Mouse (Mus musculus): ENCODE data around the gene Eef1a2.

The Eef1a2 gene

DNA sequence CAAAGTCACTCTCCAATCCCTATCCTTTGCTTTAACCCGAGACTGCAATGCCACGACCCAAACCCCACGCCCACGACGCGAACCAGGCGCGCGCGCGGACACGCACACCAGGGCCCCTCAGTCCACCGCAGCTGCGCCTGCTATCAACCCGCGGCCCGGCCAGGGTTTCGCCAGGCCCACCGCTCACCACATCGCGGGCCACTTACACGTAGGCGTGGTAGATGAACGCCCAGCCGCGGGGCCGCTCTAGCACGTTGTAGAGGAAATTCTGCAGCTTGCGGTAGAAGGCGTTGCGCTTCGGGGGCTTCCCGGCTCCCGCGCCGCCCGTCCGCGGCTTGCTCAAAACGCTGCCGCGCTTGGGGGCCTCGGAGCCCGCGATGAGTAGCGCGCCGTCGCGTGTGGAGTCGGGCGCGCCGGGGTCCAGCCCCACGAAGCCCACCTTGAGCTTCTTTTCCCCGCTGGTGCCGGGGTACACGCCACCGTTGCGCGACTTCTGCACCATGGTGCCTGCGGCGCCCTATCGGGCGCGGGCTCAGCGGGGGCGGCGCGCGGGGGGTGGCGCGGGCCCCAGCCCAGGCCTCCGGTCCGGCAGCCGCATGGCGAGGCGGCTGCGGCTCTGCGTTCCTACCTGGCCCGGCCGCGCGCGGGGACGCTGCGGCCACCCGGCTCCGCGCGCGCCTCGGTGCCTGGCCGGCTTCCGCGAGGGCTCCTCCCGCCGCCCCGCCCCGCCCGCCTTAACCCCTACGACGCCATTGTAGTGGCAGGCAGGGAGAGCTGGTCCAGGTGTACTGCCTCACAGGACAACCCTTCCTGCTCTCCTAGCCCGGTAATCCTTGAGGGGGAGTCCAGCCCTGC is 22.0 kb downstream of the Eef1a2 start, which contains the start of gene Kcnq2:
TSS of gene Kcnq2 (minus strand) at position 710 of the 855 bp plus-strand sequence.
- intact Hi-C loops (cut with DNase I) = no loop called here

DNA sequence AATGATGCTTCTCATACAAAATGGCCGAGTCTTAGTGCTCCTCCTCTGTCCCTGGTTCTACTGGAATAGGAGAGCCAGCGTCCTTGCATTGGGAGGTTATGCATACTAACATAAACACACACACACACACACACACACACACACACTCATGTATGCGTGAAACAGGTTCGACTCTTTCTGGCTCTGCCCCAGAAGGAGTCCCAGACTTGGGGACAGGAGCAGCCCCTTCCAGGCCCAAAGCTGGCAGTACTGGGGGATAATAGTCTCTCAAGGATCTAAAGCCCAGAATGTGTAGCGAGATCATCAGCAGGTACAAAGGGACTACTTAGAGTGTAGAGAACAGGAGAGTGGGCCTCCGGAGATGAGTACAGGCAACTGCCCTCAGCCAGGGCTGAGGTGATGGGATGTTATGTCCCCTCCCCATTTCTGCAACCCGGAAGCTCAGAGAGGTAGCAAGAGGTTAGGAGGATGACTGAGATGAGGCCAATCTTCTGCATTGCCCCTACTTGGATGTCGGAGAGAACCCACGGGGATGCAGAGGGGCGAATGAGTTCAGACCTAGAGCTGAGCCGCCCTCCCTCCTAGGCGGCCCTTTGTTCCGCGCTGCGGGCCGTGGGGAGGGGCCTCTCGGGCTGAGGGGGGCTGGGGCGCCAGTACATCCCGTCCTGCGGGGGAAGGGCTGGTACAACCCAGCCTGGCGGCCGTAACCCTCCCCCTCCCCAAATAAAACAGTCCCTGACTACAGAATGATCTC is 22.8 kb downstream of the Eef1a2 start:
- intact Hi-C loops (cut with DNase I) = no loop called here

DNA sequence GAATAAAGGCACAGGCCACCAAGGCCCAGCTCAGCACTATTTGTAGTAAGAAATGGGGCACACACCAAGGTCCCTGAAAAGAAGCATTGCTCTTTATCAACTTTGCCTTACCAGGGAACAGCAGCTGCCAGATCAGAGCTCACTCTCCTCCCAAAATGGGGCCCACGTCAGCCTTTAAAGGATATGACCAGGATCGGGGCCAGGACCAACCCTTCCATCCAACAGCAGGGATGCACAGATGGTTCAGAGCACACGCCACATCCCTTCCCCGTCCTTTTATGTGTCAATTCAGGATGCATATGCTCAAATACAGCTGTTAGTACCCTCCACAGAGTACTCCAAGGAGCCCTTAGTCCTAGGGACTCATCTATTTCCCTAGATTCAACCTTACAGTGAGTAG is 26.6 kb downstream of the Eef1a2 start:
- intact Hi-C loops (cut with DNase I) = no loop called here

DNA sequence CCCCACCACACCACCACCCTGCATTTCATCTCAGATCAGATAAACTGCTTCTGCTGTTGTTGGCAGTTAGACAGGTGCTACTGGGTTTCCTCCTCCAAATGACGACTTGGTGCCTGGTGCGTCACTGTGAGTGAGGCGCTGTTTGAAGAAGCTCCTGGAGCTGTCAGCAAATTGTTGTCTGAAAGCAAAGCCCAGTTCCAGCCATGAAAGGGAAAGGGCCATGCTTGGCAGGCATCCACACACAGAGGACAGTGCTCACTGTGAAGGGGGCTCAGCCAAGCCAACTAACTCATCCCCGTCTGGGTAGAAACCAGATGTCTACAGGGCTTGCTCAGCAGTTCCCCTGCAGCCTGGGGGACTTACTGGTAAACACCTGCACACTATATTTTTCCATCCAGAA is 27.9 kb downstream of the Eef1a2 start:
- intact Hi-C loops (cut with DNase I) = no loop called here

DNA sequence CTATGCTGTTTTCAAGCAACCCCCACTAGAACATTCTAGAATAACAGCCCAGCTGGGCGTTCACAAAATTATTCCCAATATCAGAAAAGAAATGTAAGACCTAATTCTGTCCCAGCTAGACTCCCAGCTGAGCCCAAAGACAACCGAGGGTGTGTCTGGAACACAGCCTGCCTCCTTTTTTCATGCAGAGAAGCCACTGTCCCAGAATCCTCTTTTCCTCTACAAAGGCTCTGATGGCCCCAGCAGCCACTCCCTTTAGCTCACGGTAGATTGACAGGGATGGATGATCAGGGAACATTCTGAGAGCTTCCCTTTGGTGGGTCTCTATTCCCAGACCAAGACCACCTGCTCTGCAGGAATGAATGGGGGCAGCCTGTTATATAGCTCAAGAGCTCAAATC is 29.0 kb downstream of the Eef1a2 start:
- intact Hi-C loops (cut with DNase I) = no loop called here

DNA sequence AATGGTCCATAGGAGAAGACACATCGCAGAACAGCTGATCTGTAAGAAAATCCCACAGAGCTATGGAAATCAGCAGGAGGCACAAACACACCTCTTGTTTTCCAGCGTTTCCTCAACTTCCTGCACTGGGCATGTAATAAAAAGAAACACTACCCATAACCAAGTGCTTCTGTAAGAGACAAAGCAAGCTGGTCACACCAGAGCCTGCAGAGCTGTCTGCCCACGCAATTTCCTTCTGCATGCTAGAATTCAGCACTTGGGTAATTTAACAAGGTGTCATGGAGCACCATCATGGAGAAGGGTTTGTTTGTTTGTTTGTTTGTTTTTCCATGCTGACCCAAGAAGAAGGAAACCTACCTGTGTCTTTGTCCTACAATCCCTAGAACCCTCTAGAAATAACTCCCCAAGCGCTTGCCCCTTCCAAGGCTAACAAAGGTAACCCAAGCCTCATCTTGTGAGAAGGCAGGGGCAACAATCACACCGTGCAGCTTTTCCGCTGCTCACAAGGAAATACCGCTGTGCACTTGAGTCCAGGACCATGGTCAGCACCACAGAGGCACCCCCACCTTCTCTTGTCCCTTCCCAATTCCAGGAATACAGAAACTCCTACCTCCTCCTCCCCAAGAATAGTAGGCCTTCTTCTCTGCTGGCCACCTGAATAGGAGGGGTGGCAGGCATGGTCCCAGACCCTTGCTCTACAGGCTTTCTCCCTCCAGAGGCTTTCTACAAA is 30.9 kb downstream of the Eef1a2 start:
- intact Hi-C loops (cut with DNase I) = no loop called here

DNA sequence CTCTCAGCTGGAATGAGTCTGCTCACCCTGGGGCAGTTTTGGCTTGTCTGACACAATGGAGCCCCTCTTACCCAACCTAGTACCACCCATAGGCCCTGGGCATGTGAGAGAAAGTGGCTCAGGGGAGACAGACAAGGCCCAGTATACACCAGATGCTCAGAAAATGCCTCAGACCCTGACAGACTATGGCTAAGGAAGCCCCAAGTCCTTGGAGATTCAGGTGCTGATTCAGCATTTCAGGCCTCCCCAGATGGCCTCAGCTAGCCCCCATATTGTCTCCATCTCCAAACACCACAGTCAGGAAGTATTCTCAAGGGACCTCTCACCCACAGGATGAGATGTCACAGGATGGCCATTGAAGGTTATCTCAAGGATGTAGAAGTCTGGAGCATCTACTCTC is 34.2 kb downstream of the Eef1a2 start:
- intact Hi-C loops (cut with DNase I) = no loop called here

DNA sequence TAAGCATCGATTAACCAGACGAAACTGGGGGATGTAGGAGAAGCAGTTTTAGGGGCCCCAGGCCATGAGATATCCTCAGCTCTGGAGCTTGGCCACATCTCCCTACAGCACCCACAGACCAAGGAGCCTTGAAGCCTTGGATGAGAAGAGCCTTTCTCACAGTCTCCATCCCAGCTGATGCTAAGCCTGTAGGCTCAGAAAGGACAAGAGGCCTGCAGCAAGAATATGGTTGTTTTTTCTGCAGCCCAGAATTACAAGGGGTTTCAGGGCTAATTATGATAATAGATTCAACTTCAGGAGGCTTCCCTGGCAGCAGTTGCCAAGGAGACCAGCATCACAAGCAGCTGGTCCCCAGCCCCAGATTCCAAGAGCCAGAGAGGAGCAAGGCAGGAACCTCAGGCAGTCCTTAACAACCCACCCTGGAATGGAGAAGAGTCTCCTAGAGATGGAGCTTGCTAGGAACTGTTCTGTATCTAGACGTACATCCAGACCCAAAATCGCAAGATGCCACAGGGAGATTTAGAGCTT is 35.8 kb downstream of the Eef1a2 start:
- intact Hi-C loops (cut with DNase I) = no loop called here

DNA sequence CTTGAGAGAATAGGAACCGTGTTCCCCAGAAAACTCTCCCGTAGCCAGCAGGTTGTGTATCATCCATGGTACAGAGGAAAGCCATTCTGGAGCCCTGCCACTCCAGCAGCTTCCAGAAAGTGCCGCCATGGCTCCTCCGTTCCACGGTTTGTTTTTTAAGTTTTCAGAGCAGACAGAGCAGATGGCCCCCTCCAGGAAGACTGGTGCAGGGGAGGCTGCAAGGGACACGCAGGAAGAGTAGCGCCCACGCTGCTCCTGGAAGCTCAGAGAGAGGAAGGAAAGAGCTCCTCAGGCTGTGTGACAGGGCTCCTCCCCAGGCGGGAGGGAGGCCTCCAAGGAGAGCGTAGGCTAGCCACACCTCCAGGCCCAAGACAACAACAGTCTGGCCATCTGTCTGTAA is 36.9 kb downstream of the Eef1a2 start:
- intact Hi-C loops (cut with DNase I) = no loop called here

DNA sequence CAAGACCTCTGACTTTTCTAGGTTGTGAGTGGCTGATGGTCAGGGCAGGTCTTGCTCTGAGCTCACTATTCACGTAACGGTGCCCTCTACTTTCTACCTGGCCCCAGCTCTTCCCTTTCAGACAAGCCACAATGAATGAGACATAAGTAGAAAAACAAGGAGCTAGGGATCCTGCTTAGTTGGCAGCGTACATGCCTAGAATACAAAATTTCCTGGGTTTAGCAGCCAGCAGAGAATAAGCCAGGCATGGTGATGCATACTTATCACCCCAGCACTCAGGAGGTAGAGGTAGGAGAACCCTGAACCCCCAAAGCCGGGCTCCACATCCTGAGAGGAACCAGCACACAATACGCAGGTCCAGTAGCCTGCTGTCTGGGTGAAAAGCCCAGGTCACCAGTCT is 40.4 kb downstream of the Eef1a2 start:
- intact Hi-C loops (cut with DNase I) = no loop called here

DNA sequence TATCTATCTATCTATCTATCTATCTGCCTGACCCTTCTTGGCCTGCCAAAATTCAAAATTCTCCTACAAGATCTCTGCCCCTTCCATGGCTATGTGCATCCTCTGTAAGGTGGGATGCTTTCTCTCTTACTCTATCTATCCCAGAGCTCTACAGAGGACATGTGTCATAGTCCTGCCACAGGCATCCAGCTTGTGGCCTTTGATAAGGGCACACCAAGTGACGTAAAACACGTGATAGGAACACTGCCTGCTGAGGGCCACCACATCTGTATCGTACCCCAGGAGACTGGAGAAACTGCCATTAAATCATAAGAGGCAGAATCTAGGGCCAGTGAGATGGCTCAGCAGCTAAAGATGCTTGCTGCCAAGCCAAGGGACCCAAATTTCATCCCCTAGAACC is 41.4 kb downstream of the Eef1a2 start:
- intact Hi-C loops (cut with DNase I) = no loop called here

DNA sequence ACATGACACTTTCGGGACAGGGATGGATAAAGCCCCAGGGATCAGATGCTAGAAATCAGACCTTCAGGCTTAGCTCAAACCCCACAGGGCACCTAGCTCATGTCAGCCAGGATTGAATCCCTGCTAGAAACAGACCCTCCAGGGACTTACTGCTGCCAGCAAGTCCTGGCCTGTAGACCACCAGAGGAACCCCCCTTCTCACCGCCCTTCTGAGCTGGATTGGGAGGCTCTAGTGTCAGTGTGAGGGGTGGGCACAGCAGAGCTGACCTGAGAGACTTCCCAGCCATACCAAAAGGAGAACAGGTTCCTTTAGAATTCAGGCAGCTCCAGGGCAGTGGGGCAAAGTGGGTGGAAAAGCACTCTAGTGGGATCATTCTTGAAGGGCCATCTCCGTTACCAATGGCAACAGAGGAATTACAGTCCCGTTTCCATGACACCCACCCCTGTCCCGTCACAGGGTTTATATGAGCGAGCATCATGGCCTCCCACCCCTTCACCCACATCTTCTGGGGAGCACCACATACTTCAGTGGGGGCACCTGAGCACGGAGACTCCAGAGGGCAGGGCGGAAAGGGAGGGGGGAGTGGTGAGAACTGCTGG is 43.0 kb downstream of the Eef1a2 start:
- intact Hi-C loops (cut with DNase I) = no loop called here

DNA sequence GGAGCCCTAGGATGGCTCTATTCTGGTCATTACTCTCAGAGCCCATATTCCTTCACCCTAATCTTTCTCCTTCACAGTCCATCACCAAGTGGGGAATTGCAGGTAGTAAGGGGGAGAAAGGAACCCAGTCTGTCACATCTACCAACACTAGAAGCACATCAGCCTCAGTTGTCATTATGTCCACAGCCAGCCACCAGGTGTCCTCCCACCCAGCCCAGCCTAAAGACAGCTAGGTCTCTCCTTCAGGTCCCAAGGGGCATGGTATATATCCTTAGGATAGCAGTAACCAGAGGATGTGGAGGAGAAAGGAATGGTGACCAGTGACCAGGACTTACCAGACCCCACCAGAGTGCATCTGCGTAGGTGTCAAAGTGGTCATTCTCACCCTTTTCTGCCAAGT is 45.1 kb downstream of the Eef1a2 start:
- intact Hi-C loops (cut with DNase I) = no loop called here

DNA sequence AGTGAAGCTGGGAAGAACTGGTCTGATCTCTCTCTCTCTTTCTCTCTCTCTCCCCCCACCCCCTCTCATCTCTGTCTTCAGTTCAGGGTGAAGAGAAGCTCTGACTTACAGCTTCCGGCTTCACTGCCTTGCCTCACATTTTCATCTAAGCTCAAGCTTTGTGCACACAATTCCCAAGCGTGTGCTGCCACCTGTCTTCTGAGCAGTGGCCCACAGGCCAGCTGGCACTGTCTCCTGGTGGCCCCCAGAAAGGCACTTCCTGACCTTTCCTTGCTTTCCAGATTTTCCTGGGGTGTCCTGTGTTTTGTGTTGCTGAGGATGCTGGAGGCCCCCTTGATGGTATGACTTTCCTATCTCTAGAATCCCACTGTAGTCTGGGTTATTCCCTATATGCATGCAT is 52.7 kb downstream of the Eef1a2 start:
- intact Hi-C loops (cut with DNase I) = no loop called here

DNA sequence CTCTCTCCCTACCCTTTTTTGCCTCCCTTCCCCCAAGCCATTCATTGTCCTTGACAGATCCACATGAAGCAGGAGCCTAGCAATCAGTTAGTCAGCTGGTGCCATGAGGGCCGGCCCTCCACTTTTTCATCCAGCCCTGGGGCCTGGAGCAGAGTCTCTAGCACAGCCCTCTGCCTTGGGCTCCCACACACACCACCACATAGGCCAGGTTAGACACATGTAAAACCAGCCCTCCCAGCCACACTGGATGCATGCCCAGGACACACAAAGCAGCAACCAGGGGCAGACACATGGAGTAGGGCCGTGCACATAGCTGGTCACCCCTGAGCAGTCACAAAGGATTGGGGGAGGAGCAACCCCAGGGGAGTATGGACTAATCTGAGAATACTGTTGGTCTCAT is 54.7 kb downstream of the Eef1a2 start:
- intact Hi-C loops (cut with DNase I) = no loop called here

DNA sequence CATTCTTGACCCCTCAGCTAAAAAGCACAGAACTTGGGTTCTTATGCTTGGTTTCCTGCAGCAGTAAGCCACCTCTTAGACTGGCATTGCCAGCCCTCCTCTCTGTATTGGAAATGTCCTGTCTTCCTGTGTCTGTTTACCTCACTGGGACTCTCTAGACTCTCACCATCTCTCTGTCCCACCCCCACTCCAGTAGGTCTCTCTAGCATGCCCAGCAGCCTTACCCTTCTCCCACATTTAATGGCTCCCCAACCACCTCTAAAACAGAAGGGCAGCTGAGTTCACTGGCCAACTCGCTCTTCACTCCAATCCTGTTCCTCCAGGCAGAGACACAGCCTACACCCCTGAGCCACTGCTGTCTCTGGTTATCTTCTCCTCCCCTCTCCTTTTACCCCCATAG is 55.2 kb downstream of the Eef1a2 start:
- intact Hi-C loops (cut with DNase I) = no loop called here

DNA sequence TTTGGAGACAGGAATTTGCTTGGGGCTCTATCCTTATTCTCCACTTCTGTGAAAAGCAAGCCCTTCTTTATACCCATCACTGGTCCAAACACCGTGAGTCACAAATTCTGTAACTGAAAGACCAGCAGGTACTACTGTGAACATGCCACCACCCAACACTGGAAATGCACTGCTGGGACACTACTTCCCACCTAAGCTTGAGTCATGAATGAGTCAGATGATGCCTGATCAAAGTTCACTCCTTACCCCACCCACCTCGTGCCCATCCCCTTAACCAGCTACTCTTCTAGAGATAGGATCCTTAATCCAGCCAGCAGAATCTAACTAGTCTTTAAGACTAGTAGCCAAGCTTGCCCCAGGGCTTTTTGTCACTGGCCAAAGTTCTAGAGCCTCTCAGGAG is 56.7 kb downstream of the Eef1a2 start:
- intact Hi-C loops (cut with DNase I) = no loop called here

Data from adrenal gland (tissue).